Mouse (Mus musculus): ENCODE data around the gene Park7.
A peak's percentile ranks its signal among the peaks of the same experiment; 100 is the strongest.

The Park7 gene

GRCm38 (mm10) chr4:150914290-150914733, at the start of gene Park7, which contains the start of gene Tnfrsf9:
Gene Park7, minus strand, starts transcription at chr4:150914437.
Gene Tnfrsf9, plus strand, starts transcription at chr4:150914562.
- DNase-seq (ENCODE audit: low read depth, low spot score): peak; percentile 88

- no peak for DNase-seq (ENCODE audit: low read depth, low spot score)
Observed at GRCm38 (mm10) chr4:150963711-150964110, 49.5 kb upstream of the Park7 start.

- DNase-seq (ENCODE audit: low read depth, low spot score): no peak
Observed at GRCm38 (mm10) chr4:150962231-150962630, 48.0 kb upstream of the Park7 start.

- DNase-seq (ENCODE audit: low read depth, low spot score): no peak
Observed at GRCm38 (mm10) chr4:150958536-150958935, 44.3 kb upstream of the Park7 start.

- DNase-seq (ENCODE audit: low read depth, low spot score): no peak
Observed at GRCm38 (mm10) chr4:150957106-150957458, 42.8 kb upstream of the Park7 start.

DNA sequence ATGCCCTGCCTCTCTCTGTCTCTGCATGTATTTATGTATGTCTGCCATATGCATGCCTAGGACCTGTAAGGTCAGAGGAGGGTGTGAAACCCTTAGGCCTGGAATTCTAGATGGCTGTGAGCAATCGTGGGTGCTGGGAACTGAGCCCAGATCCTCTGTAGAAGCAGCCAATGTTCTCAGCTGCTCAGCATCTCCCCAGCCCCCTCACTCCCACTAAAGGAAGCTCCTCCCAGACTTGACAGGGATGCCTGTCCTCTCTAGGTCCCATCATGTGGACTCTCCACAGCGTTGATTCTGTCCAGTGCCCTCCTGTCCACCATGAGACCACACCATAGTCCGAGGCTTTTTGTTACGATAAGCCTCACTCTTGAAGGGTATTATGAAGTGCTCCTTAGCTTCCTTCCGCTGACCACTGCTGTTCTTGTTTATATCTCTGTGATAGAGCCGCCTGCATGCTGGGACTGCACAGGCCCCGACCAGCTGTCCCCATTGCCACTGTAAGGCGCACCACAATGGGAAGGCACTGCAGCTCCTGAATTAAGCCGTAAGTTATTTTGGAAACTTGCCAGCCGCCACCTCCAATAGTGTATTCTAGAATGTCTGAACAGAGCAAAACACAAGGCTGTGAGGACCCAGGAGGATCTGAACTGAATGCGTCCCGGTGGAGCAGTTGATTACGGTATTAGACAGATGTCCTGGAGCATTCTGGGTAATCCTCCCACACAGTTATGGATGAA, 42.3 kb upstream of the Park7 start:
- no peak for DNase-seq (ENCODE audit: low read depth, low spot score)

DNA sequence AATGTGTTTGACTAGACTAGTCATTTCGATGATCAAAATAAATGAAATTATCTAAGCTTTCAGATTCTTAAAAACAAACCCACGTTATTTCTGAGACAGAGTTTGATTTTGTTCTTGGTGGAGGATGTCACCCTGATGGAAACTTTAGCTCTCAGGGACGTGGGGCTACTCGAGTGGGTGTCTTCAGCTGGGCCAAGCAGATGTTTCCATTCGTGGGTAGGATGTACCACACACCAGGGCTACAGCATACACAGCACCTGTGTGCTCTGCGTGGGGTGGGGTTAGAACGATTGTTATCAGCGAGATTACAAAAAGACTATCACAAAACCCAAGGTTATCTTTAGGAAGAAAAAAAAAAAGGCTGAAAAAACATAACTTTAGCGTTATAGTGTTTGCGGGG, 36.7 kb upstream of the Park7 start:
- DNase-seq (ENCODE audit: low read depth, low spot score): no peak

- DNase-seq (ENCODE audit: low read depth, low spot score): no peak
Observed at GRCm38 (mm10) chr4:150944707-150945106, 30.5 kb upstream of the Park7 start.

- no peak for DNase-seq (ENCODE audit: low read depth, low spot score)
Observed at GRCm38 (mm10) chr4:150939991-150940651, 25.9 kb upstream of the Park7 start.

DNA sequence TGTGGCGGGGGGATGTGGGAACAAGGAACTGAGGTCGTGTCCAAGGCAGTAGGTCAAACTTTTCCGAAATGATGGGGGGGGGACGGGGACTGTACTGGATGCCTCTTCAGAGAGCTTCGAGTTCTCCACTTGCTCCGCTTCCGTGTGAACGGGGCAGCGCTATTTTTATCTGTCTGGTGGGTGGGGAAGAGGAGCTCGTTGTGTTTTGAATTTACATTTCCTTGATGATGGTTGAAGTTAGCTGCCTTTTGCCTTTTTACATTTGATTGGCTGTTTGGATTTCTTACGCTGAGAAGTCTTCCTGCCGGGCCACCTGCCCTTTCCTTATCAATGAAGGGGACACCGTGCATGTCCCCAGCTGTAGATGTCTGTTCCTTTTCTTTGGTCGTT, 23.8 kb upstream of the Park7 start:
- no peak for DNase-seq (ENCODE audit: low read depth, low spot score)

DNA sequence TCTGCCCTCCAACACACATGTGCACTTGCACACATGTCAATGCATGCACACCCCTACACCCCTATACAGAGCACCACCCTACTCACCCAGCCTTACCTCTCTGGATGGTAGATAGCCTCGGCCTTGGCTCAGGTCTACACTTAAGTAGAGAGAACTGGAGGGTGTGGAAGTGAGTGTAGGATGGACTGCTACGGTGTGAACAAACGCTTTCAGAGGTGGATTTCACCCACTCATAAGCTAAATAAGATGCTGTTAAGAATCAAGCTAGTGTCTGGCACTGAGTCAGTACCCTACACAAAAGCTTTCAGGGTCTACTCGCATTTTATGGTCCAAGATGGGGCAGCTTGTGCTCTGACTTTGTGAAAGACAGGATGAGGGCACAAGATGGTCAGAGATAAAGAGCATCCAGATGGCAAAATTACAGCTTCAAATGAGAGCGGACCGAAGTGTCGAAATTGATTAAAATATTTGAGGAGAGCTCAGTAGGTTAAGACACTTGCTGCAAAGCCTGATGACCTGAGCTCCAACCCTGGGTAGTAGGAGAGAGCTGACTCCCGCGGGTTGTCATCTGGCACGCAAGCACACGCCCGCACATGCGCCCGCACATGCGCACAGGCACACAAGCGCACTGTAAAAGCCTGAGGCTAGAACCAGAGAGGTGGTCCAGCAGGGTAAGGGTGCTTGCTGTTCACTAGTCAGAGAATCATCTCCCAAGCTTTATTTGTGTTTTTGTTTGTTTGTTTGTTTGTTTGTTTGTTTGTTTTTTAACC, 23.2 kb upstream of the Park7 start:
- DNase-seq (ENCODE audit: low read depth, low spot score): no peak

GRCm38 (mm10) chr4:150933503-150933902, 19.3 kb upstream of the Park7 start:
- no peak for DNase-seq (ENCODE audit: low read depth, low spot score)

DNA sequence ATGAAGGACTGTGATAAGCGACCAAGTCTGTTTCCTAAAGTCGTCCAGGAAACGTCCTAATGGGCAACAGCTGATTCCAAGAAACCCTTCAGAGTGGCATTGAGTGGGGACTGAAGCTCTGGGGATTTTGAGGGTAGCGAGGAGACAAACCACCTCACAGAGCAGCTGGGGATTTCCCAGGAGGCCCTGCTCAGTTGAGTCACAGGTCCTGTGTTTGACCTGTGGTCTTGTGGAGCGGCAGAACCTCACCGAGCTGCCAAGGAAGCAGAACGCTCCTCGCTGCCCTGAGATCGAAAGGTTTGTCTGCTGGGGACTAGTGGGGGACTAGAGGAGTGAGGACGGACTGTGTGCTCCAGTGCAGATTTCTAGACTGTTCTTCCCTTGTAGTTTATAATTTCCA, 13.6 kb upstream of the Park7 start:
- DNase-seq (ENCODE audit: low read depth, low spot score): no peak

GRCm38 (mm10) chr4:150926924-150927705, 12.9 kb upstream of the Park7 start:
- DNase-seq (ENCODE audit: low read depth, low spot score): no peak

DNA sequence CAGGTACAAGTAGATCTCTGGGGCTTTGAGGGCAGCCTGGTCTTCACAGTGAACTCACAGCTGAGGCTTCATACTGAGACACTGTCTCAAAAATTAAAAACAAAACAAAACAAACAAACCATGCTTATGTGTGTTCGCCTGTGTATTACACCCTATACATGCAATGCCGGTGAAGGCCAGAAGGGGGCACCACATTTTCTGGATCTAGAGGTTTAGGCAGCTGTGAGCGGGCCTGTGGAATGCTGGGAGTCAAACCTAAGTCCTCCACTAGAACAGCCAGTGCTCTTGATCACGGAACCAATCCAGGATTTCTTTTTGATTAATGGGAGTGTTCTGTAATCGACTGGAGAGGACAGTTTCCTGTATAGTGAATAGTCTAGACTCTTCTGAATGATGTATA, 11.7 kb upstream of the Park7 start:
- DNase-seq (ENCODE audit: low read depth, low spot score): no peak

GRCm38 (mm10) chr4:150924936-150925335, 10.7 kb upstream of the Park7 start:
- DNase-seq (ENCODE audit: low read depth, low spot score): no peak

- DNase-seq (ENCODE audit: low read depth, low spot score): no peak
Observed at GRCm38 (mm10) chr4:150924308-150924707, 10.1 kb upstream of the Park7 start.

GRCm38 (mm10) chr4:150921206-150921605, 7.0 kb upstream of the Park7 start:
- DNase-seq (ENCODE audit: low read depth, low spot score): no peak

- DNase-seq (ENCODE audit: low read depth, low spot score): no peak
Observed at GRCm38 (mm10) chr4:150917336-150918027, 3.2 kb upstream of the Park7 start.

- no peak for DNase-seq (ENCODE audit: low read depth, low spot score)
Observed at GRCm38 (mm10) chr4:150915181-150915906, 1.1 kb upstream of the Park7 start.
